ENCODE assay signal across 23 mouse cellular contexts in the genomic region with DNA sequence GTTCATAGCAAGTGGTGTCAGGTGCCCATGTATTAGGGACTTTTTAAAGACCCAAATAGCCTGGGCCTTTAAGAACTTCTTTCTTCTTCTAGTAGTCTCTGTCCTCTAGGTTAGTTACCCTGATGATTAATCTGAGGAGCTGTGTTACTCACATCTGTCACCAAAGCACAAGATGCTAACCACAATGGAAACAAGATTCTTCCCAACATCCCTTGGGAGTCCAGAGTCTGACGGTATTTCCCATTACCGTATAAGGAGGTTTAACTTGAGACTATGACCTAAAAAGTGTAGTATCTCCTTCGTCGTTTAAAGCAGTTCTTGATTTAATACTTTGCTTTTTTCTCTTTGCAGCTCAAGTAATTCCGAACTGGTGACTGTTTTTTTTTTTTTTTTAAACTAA.
DNase-seq lines count a peak whose midpoint lies in the region; ATAC-seq and TF ChIP-seq lines count a peak whose summit lies in the region.
"Had no signal": no experiment of that assay in that cellular context is flagged by ENCODE, and none has a peak within 500 bp of the region (broad histone marks: within the 10 kb centered on the region; RNA-seq: fewer than 3 reads in every experiment).

No protein-coding gene starts in this region.

- no peaks in the 10 kb centered on the region for H3K4me1 ChIP-seq in liver, embryonic 11.5 days (replicated peaks; ENCODE audit: control insufficient read depth, insufficient read depth, low read length)
- H3K4me1 ChIP-seq: embryonic facial prominence, embryonic 10.5 days; embryonic facial prominence, embryonic 12.5 days; forebrain, embryonic 10.5 days; forebrain, embryonic 12.5 days had no signal

- H3ac ChIP-seq in C2C12 (ENCODE audit: control insufficient read depth, insufficient read length, low read depth) = no peak overlapping the region
- H3ac ChIP-seq in myocyte (ENCODE audit: control insufficient read depth, insufficient read length) = no peak overlapping the region

- H3K4me3 ChIP-seq in C2C12 (ENCODE audit: insufficient read depth, poor library complexity, severe bottlenecking) (no peak overlapping the region), myocyte (no peak overlapping the region)
- H3K4me3 ChIP-seq in liver, embryonic 11.5 days (ENCODE audit: low read depth, low read length) = no peak overlapping the region
- H3K4me3 ChIP-seq: embryonic facial prominence, embryonic 10.5 days; embryonic facial prominence, embryonic 12.5 days; erythroblast, embryonic 14.5 days; forebrain, embryonic 10.5 days; forebrain, embryonic 12.5 days had no signal

- H3K27me3 ChIP-seq in C2C12 (ENCODE audit: control insufficient read depth, insufficient read depth, insufficient read length) = no peaks in the 10 kb centered on the region
- no peaks in the 10 kb centered on the region for H3K27me3 ChIP-seq in myocyte (ENCODE audit: control insufficient read depth, insufficient read depth, insufficient read length)
- H3K27me3 ChIP-seq in liver, embryonic 11.5 days (replicated peaks; ENCODE audit: control insufficient read depth, insufficient read depth, low read length) = no peaks in the 10 kb centered on the region
- H3K27me3 ChIP-seq: embryonic facial prominence, embryonic 12.5 days; forebrain, embryonic 12.5 days had no signal

- ATAC-seq in liver, embryonic 11.5 days (replicated peaks; ENCODE audit: low FRiP score) = no peak
- ATAC-seq: forebrain, embryonic 14.5 days; forebrain, embryonic 16.5 days had no signal

- no peak overlapping the region for H3K27ac ChIP-seq in liver, embryonic 11.5 days (ENCODE audit: low read depth, low read length)
- H3K27ac ChIP-seq: embryonic facial prominence, embryonic 10.5 days; embryonic facial prominence, embryonic 12.5 days; forebrain, embryonic 10.5 days; forebrain, embryonic 12.5 days had no signal

- no peaks in the 10 kb centered on the region for H3K9me3 ChIP-seq in liver, embryonic 11.5 days (ENCODE audit: control insufficient read depth, low read length)
- H3K9me3 ChIP-seq: embryonic facial prominence, embryonic 10.5 days; embryonic facial prominence, embryonic 12.5 days; forebrain, embryonic 10.5 days; forebrain, embryonic 12.5 days had no signal

- DNase-seq in 3134 (ENCODE audit: extremely low read depth, insufficient read length, low spot score) (peak; percentile 43), NIH3T3 (ENCODE audit: low read depth) (peak; percentile 36)
- no peak for DNase-seq in c-Kit-positive CD71-positive TER-119-positive erythroid progenitor cells, embryonic 14.5 days (ENCODE audit: low spot score)
- no peak for DNase-seq in right cerebral cortex, postnatal 4 days
- no peak for DNase-seq in liver, embryonic 11.5 days (ENCODE audit: low spot score)
- DNase-seq: adrenal gland, adult 2 months; adrenal gland, postnatal 10 days; adrenal gland, postnatal 25 days; B cell, adult 2 months; cerebellum, adult 11 months; cerebellum, adult 18-20 months; cerebellum, adult 8-10 months; cerebellum, adult 9-11 months; cerebellum, postnatal 25 days had no signal

- H3K9ac ChIP-seq in liver, embryonic 11.5 days (ENCODE audit: low read depth, low read length) = no peak overlapping the region
- H3K9ac ChIP-seq: embryonic facial prominence, embryonic 12.5 days; forebrain, embryonic 12.5 days had no signal

- peak overlapping the region; percentile 15 for H3K4me2 ChIP-seq in myocyte (ENCODE audit: low read depth)
- H3K4me2 ChIP-seq in liver, embryonic 11.5 days = no peak overlapping the region
- H3K4me2 ChIP-seq: embryonic facial prominence, embryonic 12.5 days; forebrain, embryonic 12.5 days had no signal

- H3K36me3 ChIP-seq in C2C12 (ENCODE audit: control insufficient read depth, insufficient read depth) = no peaks in the 10 kb centered on the region
- no peaks in the 10 kb centered on the region for H3K36me3 ChIP-seq in myocyte (ENCODE audit: control insufficient read depth, insufficient read depth)
- no peaks in the 10 kb centered on the region for H3K36me3 ChIP-seq in liver, embryonic 11.5 days (ENCODE audit: control insufficient read depth, insufficient read depth, low read length)
- H3K36me3 ChIP-seq: embryonic facial prominence, embryonic 10.5 days; embryonic facial prominence, embryonic 12.5 days; forebrain, embryonic 10.5 days; forebrain, embryonic 12.5 days had no signal

- WGBS in liver, embryonic 11.5 days = 80% methylated on average over 5 of the region's 5 CpGs

- TF ChIP-seq POLR2A in myocyte (IDR thresholded peaks at IDR 0.05; ENCODE audit: insufficient read length, low read depth) = no peak

- no peaks in the 10 kb centered on the region for H3K79me2 ChIP-seq in C2C12 (ENCODE audit: control insufficient read depth, insufficient read depth)
- no peaks in the 10 kb centered on the region for H3K79me2 ChIP-seq in myocyte (ENCODE audit: control insufficient read depth, insufficient read depth)

- no peak for TF ChIP-seq CTCF in C2C12 (IDR thresholded peaks at IDR 0.05; ENCODE audit: control insufficient read depth, insufficient read depth, insufficient read length)

- H3K79me3 ChIP-seq in C2C12 (ENCODE audit: low read depth) = no peaks in the 10 kb centered on the region

TF ChIP-seq in C2C12, 6 proteins besides CTCF, POLR2A, EP300 and RAD21:
- TF ChIP-seq MAX (IDR thresholded peaks at IDR 0.05) (no peak), MYOD1 (IDR thresholded peaks at IDR 0.05; ENCODE audit: control insufficient read depth, insufficient read length, low read depth) (peak; percentile 41), USF1 (IDR thresholded peaks at IDR 0.05; ENCODE audit: low read depth) (no peak)

TF ChIP-seq in myocyte, 11 proteins besides CTCF, POLR2A, EP300 and RAD21:
- TF ChIP-seq SRF (IDR thresholded peaks at IDR 0.05; ENCODE audit: control insufficient read depth, insufficient read length, low read depth) (peak; percentile 78), MAX (IDR thresholded peaks at IDR 0.05; ENCODE audit: low read depth) (no peak)

Comparison
In these comparisons a context has a peak if more than half of its experiments do, and no peak if none do; other contexts are left out.
1. DNase-seq: peak in 3134 (single experiment) and NIH3T3 (single experiment); none in c-Kit-positive CD71-positive TER-119-positive erythroid progenitor cells, embryonic 14.5 days (single experiment), right cerebral cortex, postnatal 4 days (single experiment) and liver, embryonic 11.5 days (single experiment).